Mouse (Mus musculus) brain, embryonic 14.5 days (tissue): ENCODE data around the gene Cenpp.

Experiments used
- CTCF ChIP-seq: fragments of 200-500 bp; IDR thresholded peaks from 2 replicates; pipeline ENCODE4 v1.5.1; 2012; ENCODE audit warnings: inconsistent platforms, mild to moderate bottlenecking, moderate library complexity, borderline replicate concordance; ENCODE audit not compliant: insufficient read depth, insufficient read length; ENCODE audit errors: extremely low read depth
- POLR2A ChIP-seq: fragments of 200-500 bp; IDR thresholded peaks from 2 replicates; pipeline ENCODE4 v1.6.1; 2012; ENCODE audit warnings: mild to moderate bottlenecking, inconsistent platforms, borderline replicate concordance; ENCODE audit not compliant: poor library complexity, insufficient read depth, insufficient read length, severe bottlenecking; ENCODE audit errors: extremely low read depth

DNA sequence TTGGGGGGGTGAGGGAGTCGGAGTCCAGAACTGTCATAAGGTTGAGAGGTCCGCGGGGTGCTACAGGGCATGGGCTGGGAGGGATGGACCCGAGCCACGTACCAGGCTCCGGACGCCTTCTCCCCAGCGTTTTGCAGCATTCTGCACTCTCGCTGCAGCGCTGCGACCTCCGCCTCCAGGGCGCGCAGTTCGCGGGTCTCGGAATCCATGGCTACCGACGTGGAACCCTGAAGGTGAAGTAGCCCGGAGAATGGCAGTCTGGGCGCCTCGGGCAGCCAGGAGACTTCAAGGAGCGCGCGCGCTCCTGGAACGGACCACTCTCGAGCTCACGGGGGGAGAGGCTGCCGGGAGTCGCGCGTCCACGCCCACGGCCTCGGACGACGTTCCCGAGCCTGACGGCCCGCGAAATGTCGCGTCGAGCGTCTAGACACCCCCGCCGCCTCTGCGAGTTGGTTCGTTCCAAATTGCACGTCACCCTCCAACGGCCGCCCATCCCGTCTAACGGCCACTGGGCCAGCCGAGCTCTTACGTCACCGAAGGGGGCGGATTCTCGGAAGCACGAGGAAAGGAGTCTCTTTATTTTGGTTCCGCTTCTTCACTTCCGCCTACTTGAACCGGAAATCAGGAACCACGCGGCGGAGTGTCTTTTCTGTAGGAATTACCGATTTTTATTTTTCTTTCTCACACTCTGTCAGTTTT, at the start of gene Cenpp, which contains the start of gene Nol8:
- TF ChIP-seq CTCF (no peak), POLR2A (no peak)
